Mouse (Mus musculus): ENCODE data around the gene 1700088E04Rik. TPM values are rescaled to one million over a fixed set of nuclear protein-coding genes. Genes with fewer than 3 reads are reported as not detected.

The 1700088E04Rik gene
- polyA plus RNA-seq (2015; fragmentation: Illumina TruSeq; extraction: RNeasy Lipid Tissue Mini Kit (QIAGEN cat#74804); ENCODE audit: low read depth, low replicate concordance), result 13.7 TPM

DNA sequence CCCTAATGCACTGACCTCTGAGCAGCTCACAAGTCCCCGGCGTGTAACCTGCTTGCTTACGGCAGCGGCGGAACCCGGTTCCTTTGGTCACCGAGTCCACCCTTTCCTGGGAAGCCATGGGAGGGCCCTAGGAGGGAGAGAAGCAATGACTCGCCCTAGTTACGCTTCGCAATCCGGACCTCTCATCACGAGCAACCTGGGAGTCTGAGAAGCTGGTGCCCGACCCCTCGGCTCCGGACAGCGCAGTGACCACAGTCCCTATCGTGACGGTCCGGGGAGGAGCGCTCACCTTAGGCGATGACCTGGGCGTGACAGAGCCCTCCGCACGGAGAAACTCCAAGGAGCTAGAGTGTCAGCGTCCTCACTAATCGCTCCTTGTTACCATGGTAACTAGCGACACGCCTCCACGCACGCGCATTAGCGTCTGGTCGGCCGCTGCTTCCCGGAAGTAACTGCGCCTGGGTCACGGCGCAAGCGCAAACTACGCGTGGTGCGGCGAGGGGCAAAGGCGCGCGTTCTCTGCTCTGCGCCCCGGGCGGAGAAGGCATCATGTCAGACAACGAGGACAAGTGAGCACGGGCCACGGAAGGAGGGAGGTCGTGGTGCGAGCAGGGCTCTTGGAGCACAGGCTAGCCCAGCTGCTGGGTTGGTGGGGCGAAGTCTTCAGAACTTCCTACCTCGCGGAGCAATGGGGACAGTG, at the start of gene 1700088E04Rik, which contains the start of gene Polr2f:
1700088E04Rik (minus strand) TSS at position 388 of the 700 bp plus-strand sequence.
Polr2f (plus strand) TSS at position 144 of the 700 bp plus-strand sequence.

DNA sequence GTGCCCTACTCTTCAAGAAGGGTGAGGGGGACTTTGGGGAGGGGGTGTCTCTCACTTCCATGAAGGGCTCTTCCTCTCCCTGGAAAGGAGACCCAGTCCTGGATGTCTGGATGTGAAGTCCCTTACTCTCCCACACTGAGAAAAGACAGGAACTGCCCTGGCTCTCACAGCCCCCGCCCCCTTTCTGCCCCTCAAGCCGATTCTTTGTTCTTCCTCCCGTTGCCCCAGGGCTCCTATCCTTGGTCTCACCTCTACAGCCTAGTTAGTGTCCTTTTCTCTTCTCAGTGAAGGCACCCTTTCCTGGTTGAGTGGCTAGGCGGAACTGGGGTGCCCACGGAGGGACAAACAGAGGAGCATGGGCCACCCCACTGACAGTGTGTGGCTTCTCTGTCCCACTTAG, 24.1 kb upstream of the 1700088E04Rik start, which contains the start of gene Sox10:
Sox10 (minus strand) TSS at position 101 of the 400 bp plus-strand sequence.

DNA sequence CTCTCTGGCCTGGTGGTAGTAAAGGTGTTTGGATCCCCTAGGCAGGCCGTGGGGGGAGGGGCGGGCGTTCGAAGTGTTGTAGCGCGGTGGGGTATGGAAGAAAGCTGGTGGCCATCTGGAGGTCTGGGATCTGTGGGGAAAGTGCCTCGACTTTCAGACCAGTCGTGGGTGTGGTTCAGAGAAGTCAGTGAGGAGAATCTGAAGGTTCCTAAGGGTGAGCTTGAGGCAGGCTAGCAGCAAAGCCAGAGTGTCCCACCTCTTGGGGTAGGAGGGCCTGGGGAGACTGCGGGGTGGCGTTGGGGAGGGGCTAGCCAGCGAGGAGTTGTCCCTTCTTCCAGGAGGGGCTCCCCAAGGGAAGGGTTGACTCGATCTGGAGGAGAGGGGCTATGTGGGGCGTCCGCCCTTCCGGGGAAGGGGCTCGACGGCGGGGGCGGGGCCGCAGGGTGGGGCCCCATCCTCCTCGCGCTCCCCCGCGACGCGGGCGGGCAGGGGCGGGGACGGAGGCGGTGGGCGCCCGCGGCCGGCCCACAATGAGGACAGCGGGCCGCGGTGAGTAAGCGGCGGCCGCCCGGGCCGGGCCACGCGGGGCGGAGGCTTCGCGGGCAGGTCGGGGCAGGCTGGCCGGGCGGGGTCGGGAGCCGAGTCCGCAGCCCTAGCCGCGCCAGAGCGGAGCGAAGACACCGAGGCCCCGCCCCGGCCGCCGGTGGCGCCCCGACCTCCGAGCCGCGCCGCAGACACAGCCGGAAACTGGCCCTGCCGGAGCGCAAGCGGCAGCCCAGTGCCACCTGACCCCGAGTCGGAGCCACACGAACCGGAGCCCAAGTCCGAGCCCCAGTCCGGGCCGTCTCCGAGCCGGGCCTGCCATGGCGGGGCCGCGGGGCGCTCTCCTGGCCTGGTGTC, 32.4 kb downstream of the 1700088E04Rik start, which contains the start of gene Micall1:
Micall1 (plus strand) TSS at position 478 of the 900 bp plus-strand sequence.

Other genes starting within 250 kb of the 1700088E04Rik start
- gene Gm49510, start 241.6 kb downstream of the 1700088E04Rik start, polyA plus RNA-seq (2015; fragmentation: Illumina TruSeq; extraction: RNeasy Lipid Tissue Mini Kit (QIAGEN cat#74804); ENCODE audit: low read depth, low replicate concordance), result not detected
- gene Sh3bp1, start 241.5 kb downstream of the 1700088E04Rik start, polyA plus RNA-seq (2015; fragmentation: Illumina TruSeq; extraction: RNeasy Lipid Tissue Mini Kit (QIAGEN cat#74804); ENCODE audit: low read depth, low replicate concordance), result 21.5 TPM
- gene Pdxp, start 227.3 kb downstream of the 1700088E04Rik start, polyA plus RNA-seq (2015; fragmentation: Illumina TruSeq; extraction: RNeasy Lipid Tissue Mini Kit (QIAGEN cat#74804); ENCODE audit: low read depth, low replicate concordance), result 188 TPM
- 46.4 TPM for gene Lgals1, start 214.5 kb downstream of the 1700088E04Rik start, polyA plus RNA-seq (2015; fragmentation: Illumina TruSeq; extraction: RNeasy Lipid Tissue Mini Kit (QIAGEN cat#74804); ENCODE audit: low read depth, low replicate concordance)
- gene Nol12, start 206.3 kb downstream of the 1700088E04Rik start, polyA plus RNA-seq (2015; fragmentation: Illumina TruSeq; extraction: RNeasy Lipid Tissue Mini Kit (QIAGEN cat#74804); ENCODE audit: low read depth, low replicate concordance), result 42.8 TPM
- 7.6 TPM for gene Triobp, start 193.5 kb downstream of the 1700088E04Rik start, polyA plus RNA-seq (2015; fragmentation: Illumina TruSeq; extraction: RNeasy Lipid Tissue Mini Kit (QIAGEN cat#74804); ENCODE audit: low read depth, low replicate concordance)
- gene H1f0, start 112.8 kb downstream of the 1700088E04Rik start, polyA plus RNA-seq (2015; fragmentation: Illumina TruSeq; extraction: RNeasy Lipid Tissue Mini Kit (QIAGEN cat#74804); ENCODE audit: low read depth, low replicate concordance), result 136 TPM
- not detected for gene Galr3, start 99.4 kb downstream of the 1700088E04Rik start, polyA plus RNA-seq (2015; fragmentation: Illumina TruSeq; extraction: RNeasy Lipid Tissue Mini Kit (QIAGEN cat#74804); ENCODE audit: low read depth, low replicate concordance)
- gene Ankrd54, start 78.4 kb downstream of the 1700088E04Rik start, polyA plus RNA-seq (2015; fragmentation: Illumina TruSeq; extraction: RNeasy Lipid Tissue Mini Kit (QIAGEN cat#74804); ENCODE audit: low read depth, low replicate concordance), result 20.0 TPM
- gene Eif3l, start 66.1 kb downstream of the 1700088E04Rik start, polyA plus RNA-seq (2015; fragmentation: Illumina TruSeq; extraction: RNeasy Lipid Tissue Mini Kit (QIAGEN cat#74804); ENCODE audit: low read depth, low replicate concordance), result 88.2 TPM
- gene Micall1, start 32.4 kb downstream of the 1700088E04Rik start, polyA plus RNA-seq (2015; fragmentation: Illumina TruSeq; extraction: RNeasy Lipid Tissue Mini Kit (QIAGEN cat#74804); ENCODE audit: low read depth, low replicate concordance), result 24.2 TPM
- gene Polr2f, start 244 bp downstream of the 1700088E04Rik start, polyA plus RNA-seq (2015; fragmentation: Illumina TruSeq; extraction: RNeasy Lipid Tissue Mini Kit (QIAGEN cat#74804); ENCODE audit: low read depth, low replicate concordance), result 122 TPM
- gene Sox10, start 24.0 kb upstream of the 1700088E04Rik start, polyA plus RNA-seq (2015; fragmentation: Illumina TruSeq; extraction: RNeasy Lipid Tissue Mini Kit (QIAGEN cat#74804); ENCODE audit: low read depth, low replicate concordance), result 34.4 TPM
- 55.9 TPM for gene Pick1, start 87.9 kb upstream of the 1700088E04Rik start, polyA plus RNA-seq (2015; fragmentation: Illumina TruSeq; extraction: RNeasy Lipid Tissue Mini Kit (QIAGEN cat#74804); ENCODE audit: low read depth, low replicate concordance)
- not detected for gene Gm49486, start 88.1 kb upstream of the 1700088E04Rik start, polyA plus RNA-seq (2015; fragmentation: Illumina TruSeq; extraction: RNeasy Lipid Tissue Mini Kit (QIAGEN cat#74804); ENCODE audit: low read depth, low replicate concordance)
- gene Slc16a8, start 113.5 kb upstream of the 1700088E04Rik start, polyA plus RNA-seq (2015; fragmentation: Illumina TruSeq; extraction: RNeasy Lipid Tissue Mini Kit (QIAGEN cat#74804); ENCODE audit: low read depth, low replicate concordance), result 1.1 TPM
- gene Baiap2l2, start 144.3 kb upstream of the 1700088E04Rik start, polyA plus RNA-seq (2015; fragmentation: Illumina TruSeq; extraction: RNeasy Lipid Tissue Mini Kit (QIAGEN cat#74804); ENCODE audit: low read depth, low replicate concordance), result 3.3 TPM
- gene Pla2g6, start 187.1 kb upstream of the 1700088E04Rik start, polyA plus RNA-seq (2015; fragmentation: Illumina TruSeq; extraction: RNeasy Lipid Tissue Mini Kit (QIAGEN cat#74804); ENCODE audit: low read depth, low replicate concordance), result 15.4 TPM
- 1.1 TPM for gene Maff, start 205.4 kb upstream of the 1700088E04Rik start, polyA plus RNA-seq (2015; fragmentation: Illumina TruSeq; extraction: RNeasy Lipid Tissue Mini Kit (QIAGEN cat#74804); ENCODE audit: low read depth, low replicate concordance)

Measured in brain, adult 10 weeks (tissue).